Mouse (Mus musculus) heart, embryonic 16.5 days (tissue): ENCODE measurements at regions not wholly inside any gene's neighbourhood (a gene's known extent, or its start where the extent isn't known, plus 50 kb on each side); places are given as distances from the start of the nearest gene placed in this dataset.
A peak's percentile ranks its signal among the peaks of the same experiment; 100 is the strongest.

Experiments used
- ATAC-seq: fragments of 200-750 bp; cut with Nextera tagmentation; replicated peaks from 2 replicates; pipeline ENCODE4 v1.8.0; 2017; ENCODE audit warnings: moderate number of reproducible peaks; ENCODE audit not compliant: insufficient read depth, low FRiP score; ENCODE audit errors: extremely low read depth
- H3K27ac ChIP-seq: fragments of 300-500 bp; sonication (generic); 2 replicates; pipeline ENCODE4 v1.5.1; 2014; ENCODE audit warnings: mild to moderate bottlenecking, low read length, control low read depth, moderate library complexity
- H3K27me3 ChIP-seq: fragments of 300-500 bp; sonication (generic); 2 replicates; pipeline ENCODE4 v1.6.1; 2014; ENCODE audit warnings: low read length, mixed read lengths; ENCODE audit not compliant: control insufficient read depth, insufficient read depth
- H3K36me3 ChIP-seq: fragments of 300-500 bp; sonication (generic); 2 replicates; pipeline ENCODE4 v1.6.1; 2014; ENCODE audit not compliant: control insufficient read depth, insufficient read depth
- H3K4me1 ChIP-seq: fragments of 300-500 bp; sonication (generic); 2 replicates; pipeline ENCODE4 v1.6.1; 2014; ENCODE audit warnings: low read length, mixed read lengths; ENCODE audit not compliant: control insufficient read depth, insufficient read depth
- H3K4me2 ChIP-seq: fragments of 300-500 bp; sonication (generic); 2 replicates; pipeline ENCODE4 v1.6.1; 2014; ENCODE audit warnings: low read depth, mild to moderate bottlenecking, control low read depth, low read length
- H3K4me3 ChIP-seq: fragments of 300-500 bp; sonication (generic); 2 replicates; pipeline ENCODE4 v1.5.1; 2014; ENCODE audit warnings: mild to moderate bottlenecking, control low read depth, low read length
- H3K9ac ChIP-seq: fragments of 300-500 bp; sonication (generic); 2 replicates; pipeline ENCODE4 v1.6.1; 2014; ENCODE audit warnings: low read length, control low read depth
- H3K9me3 ChIP-seq: fragments of 300-500 bp; sonication (generic); replicated peaks from 2 replicates; pipeline ENCODE4 v1.6.1; 2016; ENCODE audit warnings: low read length; ENCODE audit not compliant: control insufficient read depth
- WGBS: fragments of 180-500 bp; shearing (Covaris S2); extraction: QIAGEN DNeasy Blood & Tissue Kit; methylation state at CpG from one replicate; pipeline ENCODE4 v1.1.7; 2014; 5-methylcytosine and 5-hydroxymethylcytosine counted together

GRCm38 (mm10) chr3:49686182-49686895 is 70.8 kb downstream of the Pcdh18 start:
- H3K4me1 ChIP-seq = no peaks in the 10 kb centered on the region
- 57% methylated on average over 4 of the region's 4 CpGs for WGBS

DNA sequence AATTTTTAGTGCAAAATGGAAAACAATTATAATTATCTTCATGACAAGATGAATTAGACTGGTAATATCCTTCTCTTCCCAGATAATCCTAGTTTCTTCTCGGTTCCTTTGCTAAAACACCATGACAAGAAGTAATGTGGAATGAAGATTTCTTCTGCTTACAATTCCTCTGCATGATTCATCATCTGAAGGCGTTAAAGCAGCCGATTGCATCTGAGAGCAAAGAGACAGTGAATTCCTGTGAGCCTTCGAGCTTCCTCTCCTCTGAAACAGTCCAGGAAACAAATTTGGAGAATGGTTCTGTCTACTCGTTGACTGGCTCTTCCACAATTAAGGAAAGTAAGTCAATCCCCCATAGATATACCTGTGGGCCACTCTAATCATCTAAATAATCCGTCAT is 82.2 kb downstream of the Pcdh18 start:
- 73% methylated on average over 6 of the region's 6 CpGs for WGBS
- no peaks in the 10 kb centered on the region for H3K9me3 ChIP-seq
- ATAC-seq = no peak
- no peak overlapping the region for H3K27ac ChIP-seq
- H3K27me3 ChIP-seq = no peaks in the 10 kb centered on the region
- no peaks in the 10 kb centered on the region for H3K36me3 ChIP-seq
- H3K4me2 ChIP-seq = no peak overlapping the region
- H3K4me1 ChIP-seq = peaks cover 5% of the 10 kb centered on the region; the same call in 1 of the 2 replicates
- H3K9ac ChIP-seq = no peak overlapping the region
- H3K4me3 ChIP-seq = no peak overlapping the region

More at GRCm38 (mm10) chr3:49686182-49686895, 70.8 kb downstream of the Pcdh18 start:
- H3K36me3 ChIP-seq = no peaks in the 10 kb centered on the region
- no peak overlapping the region for H3K9ac ChIP-seq
- H3K27me3 ChIP-seq = no peaks in the 10 kb centered on the region
- H3K4me2 ChIP-seq = no peak overlapping the region
- ATAC-seq = no peak
- H3K9me3 ChIP-seq = no peaks in the 10 kb centered on the region
- no peak overlapping the region for H3K4me3 ChIP-seq
- no peak overlapping the region for H3K27ac ChIP-seq

DNA sequence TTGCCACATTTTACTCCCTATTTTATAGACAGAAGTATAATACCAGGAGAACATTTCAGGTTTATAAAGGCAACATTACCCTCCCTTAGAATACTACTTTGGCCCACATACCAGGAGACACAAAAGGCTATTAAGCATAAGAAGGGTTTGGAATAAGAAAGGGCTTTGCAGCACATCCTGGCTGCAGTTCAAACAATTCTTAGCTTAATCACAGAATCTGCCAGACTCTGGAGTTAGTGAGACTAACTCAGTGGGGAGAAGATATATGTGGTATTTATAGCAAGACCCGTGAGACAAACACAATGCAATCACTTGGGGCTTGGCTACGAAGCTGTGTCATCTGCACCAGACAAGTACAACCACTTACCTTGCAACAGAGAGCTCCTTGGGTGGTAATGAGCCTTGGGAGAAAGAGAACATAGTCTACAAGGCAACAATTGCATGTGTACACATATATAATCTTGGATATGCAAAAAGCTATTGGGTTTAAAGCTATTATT is 84.4 kb downstream of the Pcdh18 start:
- H3K27me3 ChIP-seq = no peaks in the 10 kb centered on the region
- H3K36me3 ChIP-seq = no peaks in the 10 kb centered on the region
- no peak overlapping the region for H3K9ac ChIP-seq
- no peaks in the 10 kb centered on the region for H3K9me3 ChIP-seq
- no peak overlapping the region for H3K4me3 ChIP-seq
- ATAC-seq = no peak
- peaks cover 5% of the 10 kb centered on the region; the same call in 1 of the 2 replicates for H3K4me1 ChIP-seq
- H3K27ac ChIP-seq = peak overlapping the region; percentile 39
- 18% methylated on average over 2 of the region's 2 CpGs for WGBS
- no peak overlapping the region for H3K4me2 ChIP-seq

DNA sequence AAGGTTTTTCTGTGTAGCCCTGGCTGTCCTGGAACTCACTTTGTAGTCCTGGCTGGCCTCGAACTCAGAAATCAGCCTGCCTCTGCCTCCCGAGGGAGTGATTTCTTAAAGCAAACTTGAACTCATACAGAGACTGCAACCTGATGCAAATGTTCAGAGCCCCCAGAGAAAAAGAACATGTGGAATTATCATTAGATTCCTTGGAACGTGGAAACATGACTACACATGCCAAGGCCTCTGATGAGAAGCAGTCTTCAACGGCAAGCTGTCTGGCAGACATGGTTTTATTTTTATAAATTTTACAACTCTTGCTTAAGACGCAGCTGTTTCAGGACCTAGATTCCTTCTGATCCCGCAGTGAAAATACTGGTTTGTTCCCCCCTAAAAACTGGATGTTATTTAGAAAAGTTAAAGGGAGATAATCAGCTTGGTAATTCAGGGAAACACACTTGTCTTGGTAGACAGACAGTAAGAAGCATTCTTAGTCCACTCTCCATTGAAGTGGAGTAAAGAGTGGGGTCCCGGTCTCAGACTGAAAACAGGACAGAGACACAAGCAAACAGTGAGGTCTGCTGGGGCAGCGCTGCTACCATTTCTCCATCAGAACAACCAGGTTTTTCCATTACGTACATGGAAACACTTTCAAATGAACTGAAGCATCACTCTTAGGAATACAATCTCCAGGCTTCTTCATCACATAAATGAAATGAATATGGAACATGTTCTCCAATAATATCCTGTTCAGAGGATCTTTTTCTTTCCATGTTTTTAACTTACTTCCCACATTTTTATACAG is 89.4 kb downstream of the Pcdh18 start:
- H3K36me3 ChIP-seq = no peaks in the 10 kb centered on the region
- WGBS = 78% methylated on average over 9 of the region's 9 CpGs
- peaks cover 2% of the 10 kb centered on the region; the same call in 1 of the 2 replicates for H3K4me1 ChIP-seq
- H3K27me3 ChIP-seq = no peaks in the 10 kb centered on the region
- no peak overlapping the region for H3K27ac ChIP-seq
- no peak for ATAC-seq
- H3K4me2 ChIP-seq = no peak overlapping the region
- no peak overlapping the region for H3K9ac ChIP-seq
- H3K9me3 ChIP-seq = no peaks in the 10 kb centered on the region
- H3K4me3 ChIP-seq = no peak overlapping the region

GRCm38 (mm10) chr3:49666516-49666915 is 90.6 kb downstream of the Pcdh18 start:
- Histone ChIP-seq H3K9ac (no peak overlapping the region), H3K27ac (no peak overlapping the region), H3K4me1 (no peaks in the 10 kb centered on the region), H3K9me3 (no peaks in the 10 kb centered on the region), H3K4me3 (no peak overlapping the region), H3K27me3 (no peaks in the 10 kb centered on the region), H3K36me3 (no peaks in the 10 kb centered on the region), H3K4me2 (no peak overlapping the region)
- 83% methylated on average over 2 of the region's 2 CpGs for WGBS
- no peak for ATAC-seq

DNA sequence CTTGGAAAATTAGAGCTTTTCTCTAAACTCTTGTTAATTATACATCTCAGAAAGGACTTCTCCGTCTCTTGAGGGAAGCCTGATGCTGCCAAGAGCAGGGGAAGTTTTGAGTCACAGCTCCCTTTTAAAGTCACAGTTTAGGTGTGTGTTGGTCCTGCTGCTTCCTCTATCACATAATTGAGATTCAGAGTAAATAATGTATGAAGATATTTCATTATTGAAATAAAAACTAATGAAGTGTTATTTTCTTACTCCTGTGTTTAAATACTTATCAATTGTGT is 108.3 kb downstream of the Pcdh18 start:
- no peak for ATAC-seq
- H3K27me3 ChIP-seq = no peaks in the 10 kb centered on the region
- H3K4me1 ChIP-seq = no peaks in the 10 kb centered on the region
- WGBS = 45% methylated on average over 1 of the region's 1 CpGs
- no peaks in the 10 kb centered on the region for H3K9me3 ChIP-seq
- H3K4me3 ChIP-seq = no peak overlapping the region
- no peak overlapping the region for H3K4me2 ChIP-seq
- H3K27ac ChIP-seq = no peak overlapping the region
- no peak overlapping the region for H3K9ac ChIP-seq
- no peaks in the 10 kb centered on the region for H3K36me3 ChIP-seq

DNA sequence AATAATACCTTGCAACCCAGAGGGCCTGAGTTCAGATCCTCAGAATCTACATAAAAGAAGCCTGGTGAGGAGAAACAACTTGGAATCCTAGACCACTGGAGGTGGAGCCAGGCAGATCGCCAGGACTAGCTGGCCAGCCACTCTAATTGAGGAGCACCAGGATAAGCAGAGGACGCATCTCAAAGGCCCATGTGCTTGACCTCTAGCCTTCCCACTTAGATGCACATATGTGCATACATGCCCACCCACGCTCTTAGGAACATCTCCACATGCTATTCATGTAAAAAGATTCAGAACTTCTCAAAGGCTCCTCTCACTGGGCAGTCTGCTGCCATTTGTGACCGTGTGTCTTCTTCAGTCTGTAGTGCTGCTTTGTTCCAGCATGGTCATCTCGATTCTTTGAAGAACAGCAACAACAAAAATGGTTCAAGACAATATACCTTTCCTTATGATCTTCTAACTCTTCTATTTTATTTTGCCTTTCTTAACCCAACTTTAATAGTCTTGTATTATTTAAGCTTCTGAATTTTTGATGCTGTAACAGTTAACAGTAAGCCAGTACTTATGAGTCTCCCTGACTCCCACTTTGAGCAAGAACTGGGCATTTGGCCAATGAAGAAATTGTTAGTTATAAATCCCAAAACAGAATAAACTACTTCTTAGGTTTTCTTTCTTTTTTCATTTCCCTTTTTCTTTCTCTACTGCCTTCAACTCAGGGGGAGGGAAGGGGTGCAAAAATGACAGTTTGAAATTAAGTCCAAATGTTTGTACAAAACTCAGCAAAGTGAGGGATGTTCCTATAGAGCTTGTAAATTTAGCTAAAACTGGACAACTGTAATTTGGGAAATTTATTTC is 108.9 kb downstream of the Pcdh18 start:
- no peak overlapping the region for H3K27ac ChIP-seq
- no peak overlapping the region for H3K4me2 ChIP-seq
- no peaks in the 10 kb centered on the region for H3K36me3 ChIP-seq
- 71% methylated on average over 5 of the region's 5 CpGs for WGBS
- H3K27me3 ChIP-seq = no peaks in the 10 kb centered on the region
- H3K4me1 ChIP-seq = no peaks in the 10 kb centered on the region
- H3K9ac ChIP-seq = no peak overlapping the region
- ATAC-seq = no peak
- no peaks in the 10 kb centered on the region for H3K9me3 ChIP-seq
- H3K4me3 ChIP-seq = no peak overlapping the region

DNA sequence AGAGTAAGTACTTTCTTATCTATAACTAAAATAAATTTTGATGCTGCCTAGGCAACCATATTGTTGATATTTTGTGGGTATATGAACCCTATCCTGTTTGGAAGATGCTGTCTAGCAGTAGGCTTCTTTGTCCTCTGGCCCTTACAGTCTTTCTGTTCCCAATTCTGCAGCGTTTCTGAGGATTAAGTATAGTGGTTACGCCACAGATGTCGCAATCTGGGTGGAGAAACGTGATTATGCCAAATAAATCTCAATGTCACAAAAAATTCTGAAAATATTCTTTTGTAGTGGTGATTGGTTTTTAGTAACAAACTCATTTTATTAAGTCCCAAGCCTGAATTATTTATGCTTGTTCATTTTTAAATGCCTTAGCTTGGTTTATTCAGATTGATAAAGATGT is 112.1 kb downstream of the Pcdh18 start:
- Histone ChIP-seq H3K27me3 (no peaks in the 10 kb centered on the region), H3K4me1 (no peaks in the 10 kb centered on the region), H3K9ac (no peak overlapping the region), H3K9me3 (no peaks in the 10 kb centered on the region), H3K4me2 (no peak overlapping the region), H3K4me3 (no peak overlapping the region), H3K36me3 (no peaks in the 10 kb centered on the region), H3K27ac (no peak overlapping the region)
- 89% methylated on average over 4 of the region's 4 CpGs for WGBS
- no peak for ATAC-seq
